Mouse (Mus musculus) intestine, embryonic 15.5 days (tissue): ENCODE results near the gene Pxdc1. TPM values are rescaled to one million over a fixed set of nuclear protein-coding genes. Genes with fewer than 3 reads are reported as not detected.

Experiments
- ATAC-seq: fragments of 200-750 bp; cut with Nextera tagmentation; 2 replicates; pipeline ENCODE4 v1.8.0; 2017; ENCODE audit warnings: moderate TSS enrichment, moderate library complexity
- H3K27ac ChIP-seq: fragments of 300-500 bp; sonication (generic); 2 replicates; pipeline ENCODE4 v1.5.1; 2015; ENCODE audit warnings: mild to moderate bottlenecking, inconsistent platforms
- H3K27me3 ChIP-seq: fragments of 300-500 bp; sonication (generic); replicated peaks from 2 replicates; pipeline ENCODE4 v1.6.1; 2015; ENCODE audit warnings: inconsistent platforms
- H3K36me3 ChIP-seq: fragments of 300-500 bp; sonication (generic); 2 replicates; pipeline ENCODE4 v1.6.1; 2015; ENCODE audit warnings: inconsistent platforms
- H3K4me1 ChIP-seq: fragments of 300-500 bp; sonication (generic); replicated peaks from 2 replicates; pipeline ENCODE4 v1.6.1; 2015; ENCODE audit warnings: inconsistent platforms
- H3K4me2 ChIP-seq: fragments of 300-500 bp; sonication (generic); replicated peaks from 2 replicates; pipeline ENCODE4 v1.6.1; 2015; ENCODE audit warnings: mild to moderate bottlenecking, inconsistent platforms
- H3K4me3 ChIP-seq: fragments of 300-500 bp; sonication (generic); replicated peaks from 2 replicates; pipeline ENCODE4 v1.5.1; 2015; ENCODE audit warnings: inconsistent platforms
- H3K9ac ChIP-seq: fragments of 300-500 bp; sonication (generic); 2 replicates; pipeline ENCODE4 v1.6.1; 2015; ENCODE audit warnings: inconsistent platforms
- H3K9me3 ChIP-seq: fragments of 300-500 bp; sonication (generic); 2 replicates; pipeline ENCODE4 v1.6.1; 2016; ENCODE audit warnings: inconsistent platforms
- WGBS: fragments of 180-500 bp; shearing (Covaris S2); methylation state at CpG from one replicate; pipeline ENCODE4 v1.1.7; 2015; 5-methylcytosine and 5-hydroxymethylcytosine counted together
- polyA plus RNA-seq: library from polyadenylated mRNA; unstranded; fragments of >200 nt; fragmentation: Nextera tagmentation; extraction: Ambion mirVana; gene quantifications from 2 replicates; pipeline ENCODE4 v1.2.1, GENCODE M21; 2015

Gene Pxdc1
- 16.5 and 18.9 TPM in 2 replicates for polyA plus RNA-seq

- H3K4me3 ChIP-seq = peak within 1 kb of the TSS; percentile 66
- WGBS = 6% methylated on average over 9 of the region's 9 CpGs
- peak within 1 kb of the TSS; percentile 95 for H3K4me2 ChIP-seq
- peak within 1 kb of the TSS; percentile 61 for H3K9ac ChIP-seq
- no peaks in the 10 kb centered on the region for H3K9me3 ChIP-seq
- no peak for ATAC-seq
- no peaks in the 10 kb centered on the region for H3K36me3 ChIP-seq
- H3K27me3 ChIP-seq = no peaks in the 10 kb centered on the region
- peaks cover 20% of the 10 kb centered on the region; the same call in 1 of the 2 replicates for H3K4me1 ChIP-seq
- peak within 1 kb of the TSS; percentile 83 for H3K27ac ChIP-seq
Observed at GRCm38 (mm10) chr13:34653391-34653790, at the start of gene Pxdc1. Gene Pxdc1 (minus strand): TSS chr13:34653486.

GRCm38 (mm10) chr13:34700630-34701029 lies 47.3 kb upstream of the Pxdc1 start:
- H3K4me2 ChIP-seq = no peak overlapping the region
- no peak overlapping the region for H3K9ac ChIP-seq
- no peak overlapping the region for H3K4me3 ChIP-seq
- WGBS = 82% methylated on average over 1 of the region's 1 CpGs
- no peaks in the 10 kb centered on the region for H3K9me3 ChIP-seq
- no peaks in the 10 kb centered on the region for H3K4me1 ChIP-seq
- H3K36me3 ChIP-seq = no peaks in the 10 kb centered on the region
- no peak for ATAC-seq
- no peaks in the 10 kb centered on the region for H3K27me3 ChIP-seq
- no peak overlapping the region for H3K27ac ChIP-seq

- Histone ChIP-seq H3K27me3 (no peaks in the 10 kb centered on the region), H3K4me3 (no peak overlapping the region), H3K36me3 (no peaks in the 10 kb centered on the region), H3K9me3 (no peaks in the 10 kb centered on the region), H3K27ac (no peak overlapping the region), H3K4me1 (no peaks in the 10 kb centered on the region), H3K4me2 (no peak overlapping the region), H3K9ac (no peak overlapping the region)
- no peak for ATAC-seq
- WGBS = 66% methylated on average over 2 of the region's 2 CpGs
Observed at GRCm38 (mm10) chr13:34700091-34700490, 46.8 kb upstream of the Pxdc1 start.

GRCm38 (mm10) chr13:34696734-34697332 lies 43.5 kb upstream of the Pxdc1 start:
- no peaks in the 10 kb centered on the region for H3K36me3 ChIP-seq
- H3K27ac ChIP-seq = no peak overlapping the region
- no peaks in the 10 kb centered on the region for H3K9me3 ChIP-seq
- no peak overlapping the region for H3K4me3 ChIP-seq
- WGBS = 67% methylated on average over 7 of the region's 7 CpGs
- no peak overlapping the region for H3K4me2 ChIP-seq
- ATAC-seq = 0 out of 2 replicates have a peak, but pooled peaks have one; percentile 23
- no peak overlapping the region for H3K9ac ChIP-seq
- H3K27me3 ChIP-seq = no peaks in the 10 kb centered on the region
- H3K4me1 ChIP-seq = no peaks in the 10 kb centered on the region

GRCm38 (mm10) chr13:34693111-34693510 lies 39.8 kb upstream of the Pxdc1 start:
- H3K27ac ChIP-seq = no peak overlapping the region
- no peaks in the 10 kb centered on the region for H3K36me3 ChIP-seq
- H3K9ac ChIP-seq = no peak overlapping the region
- no peak overlapping the region for H3K4me2 ChIP-seq
- ATAC-seq = no peak
- H3K4me1 ChIP-seq = no peaks in the 10 kb centered on the region
- WGBS = 57% methylated on average over 6 of the region's 6 CpGs
- H3K27me3 ChIP-seq = no peaks in the 10 kb centered on the region
- H3K4me3 ChIP-seq = no peak overlapping the region
- H3K9me3 ChIP-seq = no peaks in the 10 kb centered on the region

GRCm38 (mm10) chr13:34691049-34691448 lies 37.8 kb upstream of the Pxdc1 start:
- Histone ChIP-seq H3K9me3 (no peaks in the 10 kb centered on the region), H3K4me2 (no peak overlapping the region), H3K27ac (no peak overlapping the region), H3K4me3 (no peak overlapping the region), H3K9ac (no peak overlapping the region), H3K27me3 (no peaks in the 10 kb centered on the region), H3K36me3 (no peaks in the 10 kb centered on the region), H3K4me1 (no peaks in the 10 kb centered on the region)
- WGBS = 87% methylated on average over 1 of the region's 1 CpGs
- no peak for ATAC-seq

GRCm38 (mm10) chr13:34685008-34685765 lies 31.9 kb upstream of the Pxdc1 start:
- Histone ChIP-seq H3K27me3 (no peaks in the 10 kb centered on the region), H3K9me3 (no peaks in the 10 kb centered on the region), H3K27ac (no peak overlapping the region), H3K4me1 (no peaks in the 10 kb centered on the region; the same call in 1 of the 2 replicates), H3K9ac (no peak overlapping the region), H3K4me2 (no peak overlapping the region), H3K4me3 (no peak overlapping the region), H3K36me3 (no peaks in the 10 kb centered on the region)
- no peak for ATAC-seq
- 63% methylated on average over 7 of the region's 7 CpGs for WGBS

GRCm38 (mm10) chr13:34683762-34684488 lies 30.6 kb upstream of the Pxdc1 start:
- ATAC-seq = no peak
- H3K4me1 ChIP-seq = no peaks in the 10 kb centered on the region; the same call in 1 of the 2 replicates
- no peaks in the 10 kb centered on the region for H3K36me3 ChIP-seq
- H3K4me2 ChIP-seq = no peak overlapping the region
- no peak overlapping the region for H3K4me3 ChIP-seq
- H3K9me3 ChIP-seq = no peaks in the 10 kb centered on the region
- WGBS = 85% methylated on average over 18 of the region's 18 CpGs
- H3K9ac ChIP-seq = no peak overlapping the region
- no peak overlapping the region for H3K27ac ChIP-seq
- no peaks in the 10 kb centered on the region for H3K27me3 ChIP-seq

GRCm38 (mm10) chr13:34683270-34683669 lies 30.0 kb upstream of the Pxdc1 start:
- H3K9ac ChIP-seq = no peak overlapping the region
- no peaks in the 10 kb centered on the region for H3K36me3 ChIP-seq
- H3K27ac ChIP-seq = no peak overlapping the region
- H3K9me3 ChIP-seq = no peaks in the 10 kb centered on the region
- H3K4me2 ChIP-seq = no peak overlapping the region
- no peak for ATAC-seq
- H3K27me3 ChIP-seq = no peaks in the 10 kb centered on the region
- no peak overlapping the region for H3K4me3 ChIP-seq
- no peaks in the 10 kb centered on the region; the same call in 1 of the 2 replicates for H3K4me1 ChIP-seq
- WGBS = 76% methylated on average over 9 of the region's 9 CpGs

GRCm38 (mm10) chr13:34676507-34676906 lies 23.2 kb upstream of the Pxdc1 start:
- Histone ChIP-seq H3K9me3 (no peaks in the 10 kb centered on the region), H3K27ac (no peak overlapping the region), H3K9ac (no peak overlapping the region), H3K27me3 (no peaks in the 10 kb centered on the region), H3K4me1 (no peaks in the 10 kb centered on the region), H3K4me3 (no peak overlapping the region), H3K4me2 (no peak overlapping the region), H3K36me3 (no peaks in the 10 kb centered on the region)
- 76% methylated on average over 5 of the region's 5 CpGs for WGBS
- ATAC-seq = no peak

GRCm38 (mm10) chr13:34675847-34676383 lies 22.6 kb upstream of the Pxdc1 start:
- H3K9ac ChIP-seq = no peak overlapping the region
- H3K27me3 ChIP-seq = no peaks in the 10 kb centered on the region
- H3K4me2 ChIP-seq = no peak overlapping the region
- ATAC-seq = no peak
- no peaks in the 10 kb centered on the region for H3K4me1 ChIP-seq
- H3K27ac ChIP-seq = no peak overlapping the region
- H3K36me3 ChIP-seq = no peaks in the 10 kb centered on the region
- 56% methylated on average over 7 of the region's 7 CpGs for WGBS
- H3K4me3 ChIP-seq = no peak overlapping the region
- H3K9me3 ChIP-seq = no peaks in the 10 kb centered on the region

- Histone ChIP-seq H3K9ac (no peak overlapping the region), H3K9me3 (no peaks in the 10 kb centered on the region), H3K27ac (no peak overlapping the region), H3K4me3 (no peak overlapping the region), H3K36me3 (no peaks in the 10 kb centered on the region), H3K27me3 (no peaks in the 10 kb centered on the region), H3K4me2 (no peak overlapping the region), H3K4me1 (no peaks in the 10 kb centered on the region)
- 88% methylated on average over 5 of the region's 5 CpGs for WGBS
- no peak for ATAC-seq
Observed at GRCm38 (mm10) chr13:34673354-34673753, 20.1 kb upstream of the Pxdc1 start.
